Mouse (Mus musculus): ENCODE results near the gene Pcx. TPM values are rescaled to one million over a fixed set of nuclear protein-coding genes. Genes with fewer than 3 reads are reported as not detected.

Pcx gene
- total and polyA plus RNA-seq, 2 experiments from 2014 or later = 50.5 to 84.0 TPM

GRCm38 (mm10) chr19:4588430-4588829 is 78.2 kb downstream of the Pcx start:
- H3K36me3 ChIP-seq (ENCODE audit: insufficient read depth, low read length) = no peaks in the 10 kb centered on the region
- H3K27me3 ChIP-seq (ENCODE audit: insufficient read depth, low read length) = no peaks in the 10 kb centered on the region
- DNase-seq (ENCODE audit: low spot score) = no peak
- 66% methylated on average over 3 of the region's 3 CpGs for WGBS
- no peak for TF ChIP-seq CTCF (IDR thresholded peaks at IDR 0.05; ENCODE audit: low read depth)
- no peaks in the 10 kb centered on the region for H3K4me1 ChIP-seq (ENCODE audit: insufficient read depth, low read length)
- no peak for ATAC-seq
- H3K9me3 ChIP-seq (ENCODE audit: low read length) = no peaks in the 10 kb centered on the region
- H3K4me2 ChIP-seq (ENCODE audit: low read depth, low read length) = no peak overlapping the region
- H3K27ac ChIP-seq = no peak overlapping the region
- no peak overlapping the region for H3K9ac ChIP-seq (replicated peaks; ENCODE audit: low read length)
- H3K4me3 ChIP-seq (ENCODE audit: low read length) = no peak overlapping the region

GRCm38 (mm10) chr19:4589081-4589480 is 78.8 kb downstream of the Pcx start:
- WGBS = 83% methylated on average over 1 of the region's 1 CpGs

GRCm38 (mm10) chr19:4590025-4590424 is 79.8 kb downstream of the Pcx start:
- WGBS = 92% methylated on average over 3 of the region's 3 CpGs
- H3K4me1 ChIP-seq (ENCODE audit: insufficient read depth, low read length) = 0 out of 2 replicates have a peak, but pooled peaks cover 3% of the 10 kb centered on the region

More at GRCm38 (mm10) chr19:4589081-4589480, 78.8 kb downstream of the Pcx start:
- no peaks in the 10 kb centered on the region for H3K27me3 ChIP-seq (ENCODE audit: insufficient read depth, low read length)
- ATAC-seq = no peak
- H3K9me3 ChIP-seq (ENCODE audit: low read length) = no peaks in the 10 kb centered on the region
- H3K4me2 ChIP-seq (ENCODE audit: low read depth, low read length) = no peak overlapping the region
- H3K4me3 ChIP-seq (ENCODE audit: low read length) = no peak overlapping the region
- peak; percentile 43 for TF ChIP-seq CTCF (IDR thresholded peaks at IDR 0.05; ENCODE audit: low read depth)
- H3K4me1 ChIP-seq (ENCODE audit: insufficient read depth, low read length) = 0 out of 2 replicates have a peak, but pooled peaks cover 2% of the 10 kb centered on the region
- H3K9ac ChIP-seq (replicated peaks; ENCODE audit: low read length) = no peak overlapping the region
- H3K36me3 ChIP-seq (ENCODE audit: insufficient read depth, low read length) = no peaks in the 10 kb centered on the region
- DNase-seq (ENCODE audit: low spot score) = no peak
- H3K27ac ChIP-seq = no peak overlapping the region

DNA sequence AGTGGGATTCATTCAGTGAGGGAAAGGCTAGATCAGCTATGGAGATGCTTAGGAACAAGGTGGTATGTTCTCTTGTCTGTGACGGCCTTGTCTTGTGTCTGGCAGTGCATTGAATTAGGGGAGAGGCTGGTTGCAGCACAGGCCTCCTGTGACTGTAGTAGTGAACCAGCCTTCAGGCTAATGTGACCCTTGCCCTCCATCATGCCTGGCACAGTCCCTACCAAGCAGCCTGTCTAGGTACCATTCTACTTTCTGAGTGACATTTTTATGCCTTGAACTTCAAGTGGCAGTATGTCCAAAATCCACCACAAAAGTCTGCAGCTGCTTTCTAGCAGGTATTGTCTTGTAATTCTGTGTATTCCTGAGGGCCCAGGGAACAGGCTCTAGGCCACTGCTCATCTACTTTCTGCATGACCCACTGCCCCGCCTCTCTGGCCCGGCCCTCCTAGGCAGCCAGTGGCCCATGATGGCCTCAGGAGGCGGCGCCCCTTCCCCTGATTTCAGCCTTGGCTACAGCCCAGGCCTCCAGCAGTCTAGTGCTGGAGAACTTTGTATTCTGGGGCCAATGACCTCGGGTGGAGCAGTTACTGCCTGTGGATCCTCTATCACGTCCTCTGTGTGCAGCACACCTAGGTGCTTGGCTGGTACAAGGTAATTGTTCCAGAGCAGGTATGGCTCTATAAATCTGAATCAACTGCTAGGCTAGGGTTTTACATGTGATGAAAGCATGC is 83.7 kb downstream of the Pcx start:
- H3K4me2 ChIP-seq (ENCODE audit: low read depth, low read length) = no peak overlapping the region
- H3K4me1 ChIP-seq (ENCODE audit: insufficient read depth, low read length) = 0 out of 2 replicates have a peak, but pooled peaks cover 3% of the 10 kb centered on the region
- no peaks in the 10 kb centered on the region for H3K27me3 ChIP-seq (ENCODE audit: insufficient read depth, low read length)
- TF ChIP-seq CTCF (IDR thresholded peaks at IDR 0.05; ENCODE audit: low read depth) = no peak
- DNase-seq (ENCODE audit: low spot score) (no peak), ATAC-seq (no peak)
- H3K4me3 ChIP-seq (ENCODE audit: low read length) = no peak overlapping the region
- no peaks in the 10 kb centered on the region for H3K9me3 ChIP-seq (ENCODE audit: low read length)
- no peak overlapping the region for H3K9ac ChIP-seq (replicated peaks; ENCODE audit: low read length)
- H3K36me3 ChIP-seq (ENCODE audit: insufficient read depth, low read length) = no peaks in the 10 kb centered on the region
- H3K27ac ChIP-seq = no peak overlapping the region
- 41% methylated on average over 7 of the region's 7 CpGs for WGBS

More at GRCm38 (mm10) chr19:4590025-4590424, 79.8 kb downstream of the Pcx start:
- Histone ChIP-seq H3K27me3 (ENCODE audit: insufficient read depth, low read length) (no peaks in the 10 kb centered on the region), H3K4me2 (ENCODE audit: low read depth, low read length) (no peak overlapping the region), H3K4me3 (ENCODE audit: low read length) (no peak overlapping the region), H3K9ac (replicated peaks; ENCODE audit: low read length) (no peak overlapping the region), H3K27ac (no peak overlapping the region), H3K9me3 (ENCODE audit: low read length) (no peaks in the 10 kb centered on the region), H3K36me3 (ENCODE audit: insufficient read depth, low read length) (no peaks in the 10 kb centered on the region)
- DNase-seq (ENCODE audit: low spot score) (no peak), ATAC-seq (no peak)
- no peak for TF ChIP-seq CTCF (IDR thresholded peaks at IDR 0.05; ENCODE audit: low read depth)

DNA sequence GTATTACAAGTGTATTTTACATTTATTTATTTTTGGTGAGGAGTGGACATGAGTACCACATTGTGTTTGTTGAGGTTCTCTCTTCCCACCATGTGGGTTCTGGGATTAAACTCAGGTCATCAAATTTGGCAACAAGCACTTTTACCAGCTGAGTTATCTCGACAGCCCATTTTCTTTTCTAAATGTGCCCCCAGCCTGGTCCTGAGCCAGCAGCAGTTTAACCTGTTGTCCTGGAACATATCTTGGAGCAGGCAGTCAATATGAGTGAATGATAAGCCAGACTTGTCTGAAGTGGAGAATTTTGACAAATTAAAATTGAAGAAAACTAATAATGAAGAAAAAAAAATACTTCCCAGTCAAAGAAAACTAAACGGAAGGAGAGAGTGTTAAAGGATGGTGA is 85.8 kb downstream of the Pcx start:
- Histone ChIP-seq H3K4me2 (ENCODE audit: low read depth, low read length) (no peak overlapping the region), H3K4me3 (ENCODE audit: low read length) (no peak overlapping the region), H3K4me1 (ENCODE audit: insufficient read depth, low read length) (0 out of 2 replicates have a peak, but pooled peaks cover 3% of the 10 kb centered on the region), H3K9me3 (ENCODE audit: low read length) (no peaks in the 10 kb centered on the region), H3K9ac (replicated peaks; ENCODE audit: low read length) (no peak overlapping the region), H3K27ac (no peak overlapping the region), H3K27me3 (ENCODE audit: insufficient read depth, low read length) (no peaks in the 10 kb centered on the region), H3K36me3 (ENCODE audit: insufficient read depth, low read length) (no peaks in the 10 kb centered on the region)
- DNase-seq (ENCODE audit: low spot score) (no peak), ATAC-seq (no peak)
- WGBS = 73% methylated on average over 2 of the region's 2 CpGs
- no peak for TF ChIP-seq CTCF (IDR thresholded peaks at IDR 0.05; ENCODE audit: low read depth)

DNA sequence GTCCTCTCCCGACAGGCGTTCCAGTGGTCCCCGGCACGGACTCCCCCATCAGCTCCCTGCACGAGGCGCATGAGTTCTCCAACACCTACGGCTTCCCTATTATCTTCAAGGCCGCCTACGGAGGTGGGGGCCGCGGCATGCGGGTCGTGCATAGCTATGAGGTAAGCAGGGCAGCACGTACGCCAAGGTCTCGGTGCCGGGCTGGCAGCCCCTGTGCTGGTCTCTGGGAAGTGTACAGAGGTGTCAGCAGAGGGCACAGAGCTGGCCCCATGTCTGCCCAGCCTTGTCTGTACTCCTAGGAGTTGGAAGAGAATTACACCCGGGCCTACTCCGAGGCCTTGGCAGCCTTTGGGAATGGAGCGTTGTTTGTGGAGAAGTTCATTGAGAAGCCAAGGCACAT is 92.2 kb downstream of the Pcx start:
- 90% methylated on average over 20 of the region's 20 CpGs for WGBS
- H3K36me3 ChIP-seq (ENCODE audit: insufficient read depth, low read length) = no peaks in the 10 kb centered on the region
- ATAC-seq (no peak), DNase-seq (ENCODE audit: low spot score) (no peak)
- H3K9ac ChIP-seq (replicated peaks; ENCODE audit: low read length) = no peak overlapping the region
- no peak for TF ChIP-seq CTCF (IDR thresholded peaks at IDR 0.05; ENCODE audit: low read depth)
- no peaks in the 10 kb centered on the region for H3K27me3 ChIP-seq (ENCODE audit: insufficient read depth, low read length)
- no peak overlapping the region for H3K4me3 ChIP-seq (ENCODE audit: low read length)
- H3K4me2 ChIP-seq (ENCODE audit: low read depth, low read length) = no peak overlapping the region
- no peaks in the 10 kb centered on the region for H3K9me3 ChIP-seq (ENCODE audit: low read length)
- no peak overlapping the region for H3K27ac ChIP-seq
- no peaks in the 10 kb centered on the region for H3K4me1 ChIP-seq (ENCODE audit: insufficient read depth, low read length)
